Mouse (Mus musculus) E14TG2a.4 (cell line): Measurements from ENCODE around the gene Slc24a4.

Experiments used
- CTCF ChIP-seq: conservative IDR thresholded peaks from 2 replicates; pipeline ENCODE4 v1.5.1; 2014; ENCODE audit warnings: low read length
- NANOG ChIP-seq: IDR thresholded peaks from 2 replicates; pipeline ENCODE4 v1.6.1; 2014; ENCODE audit warnings: borderline replicate concordance, low read length, mixed read lengths
- POU5F1 ChIP-seq: IDR thresholded peaks from 2 replicates; pipeline ENCODE4 v1.6.1; 2014; ENCODE audit warnings: low read length, borderline replicate concordance

- TF ChIP-seq CTCF = no peak
- no peak for TF ChIP-seq NANOG
- TF ChIP-seq POU5F1 = no peak
Measured at GRCm38 (mm10) chr12:102190820-102191219, 62.3 kb downstream of the Slc24a4 start.
